In the genomic region with DNA sequence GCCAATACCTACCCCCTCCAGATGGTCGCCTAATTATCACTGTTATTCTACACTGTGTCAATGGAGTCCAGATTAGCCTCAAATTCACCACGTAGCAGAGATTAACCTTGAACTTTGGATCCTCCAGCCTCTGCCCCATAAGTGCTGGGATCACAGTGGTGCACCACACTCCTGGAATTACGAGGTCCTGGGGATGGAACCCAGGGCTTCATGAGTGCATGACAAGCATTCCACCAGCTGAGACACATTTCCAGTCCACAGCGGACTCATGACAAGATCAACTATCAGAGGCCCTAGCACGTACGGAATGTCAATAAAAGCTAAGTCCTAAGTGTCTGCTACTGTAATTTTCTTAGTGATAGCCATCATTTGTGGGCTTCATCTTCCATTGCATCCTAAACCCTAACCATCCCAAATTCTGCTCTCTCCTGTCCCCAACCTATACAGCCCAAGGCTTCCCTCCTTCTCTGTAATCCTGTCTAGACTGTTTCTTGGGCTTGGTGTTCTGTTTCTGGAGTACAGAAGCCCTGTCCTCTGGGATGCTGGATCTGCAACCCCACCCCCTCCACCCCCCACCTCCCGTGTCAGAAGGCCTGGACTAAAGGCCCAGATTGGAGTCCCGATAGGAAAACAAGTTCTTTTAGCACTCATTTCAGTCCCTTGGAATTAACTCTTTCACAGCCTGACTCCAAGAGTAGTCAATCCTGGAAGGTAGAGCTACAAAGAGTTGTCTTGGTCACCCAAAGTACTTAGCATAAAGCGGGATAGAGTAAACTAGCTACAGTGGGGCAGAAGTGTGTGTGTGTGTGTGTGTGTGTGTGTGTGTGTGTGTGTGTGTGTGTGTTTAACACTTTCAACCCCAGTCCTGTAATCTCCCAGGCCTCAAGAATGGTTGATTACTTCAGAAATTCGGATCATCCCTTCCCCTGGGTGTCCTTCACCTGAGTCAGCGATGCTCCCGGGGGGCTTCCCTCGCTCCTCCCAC, we compare ENCODE assay signal across 9 mouse cellular contexts. TPM values are rescaled to one million over a fixed set of nuclear protein-coding genes. Genes with fewer than 3 reads are reported as not detected.
DNase-seq lines count a peak whose midpoint lies in the region; ATAC-seq and TF ChIP-seq lines count a peak whose summit lies in the region.
"Had no signal": no experiment of that assay in that cellular context is flagged by ENCODE, and none has a peak within 500 bp of the region (broad histone marks: within the 10 kb centered on the region; RNA-seq: fewer than 3 reads in every experiment).

No protein-coding gene starts in this region.

- peak overlapping the region; percentile 94 for H3K27ac ChIP-seq in lung, embryonic 14.5 days (ENCODE audit: low read depth)
- H3K27ac ChIP-seq in embryonic facial prominence, embryonic 15.5 days (replicated peaks) = peak overlapping the region; percentile 82
- peak overlapping the region; percentile 91 for H3K27ac ChIP-seq in limb, embryonic 12.5 days
- H3K27ac ChIP-seq in stomach, embryonic 14.5 days (ENCODE audit: low read length) = peak overlapping the region; percentile 89

- no peak for TF ChIP-seq CTCF in lung, embryonic 14.5 days (IDR thresholded peaks at IDR 0.05; ENCODE audit: low read depth)

- peak overlapping the region; percentile 63 for H3K4me2 ChIP-seq in lung, embryonic 14.5 days
- H3K4me2 ChIP-seq in embryonic facial prominence, embryonic 15.5 days (replicated peaks) = peak overlapping the region; percentile 72
- peak overlapping the region; percentile 78 for H3K4me2 ChIP-seq in limb, embryonic 12.5 days
- peak overlapping the region; percentile 65 for H3K4me2 ChIP-seq in stomach, embryonic 14.5 days (replicated peaks; ENCODE audit: low read depth, low read length)

- H3K4me3 ChIP-seq in lung, embryonic 14.5 days (ENCODE audit: low read depth, low read length) = peak overlapping the region; percentile 68
- H3K4me3 ChIP-seq in embryonic facial prominence, embryonic 15.5 days (replicated peaks) = peak overlapping the region; percentile 63
- H3K4me3 ChIP-seq in limb, embryonic 12.5 days (replicated peaks) = peak overlapping the region; percentile 71
- peak overlapping the region; percentile 55 for H3K4me3 ChIP-seq in stomach, embryonic 14.5 days (ENCODE audit: low read depth, low read length)

- no peaks in the 10 kb centered on the region for H3K9me3 ChIP-seq in lung, embryonic 14.5 days (ENCODE audit: low read depth, low read length)
- H3K9me3 ChIP-seq in embryonic facial prominence, embryonic 15.5 days (replicated peaks) = no peaks in the 10 kb centered on the region
- H3K9me3 ChIP-seq in limb, embryonic 12.5 days = no peaks in the 10 kb centered on the region
- no peaks in the 10 kb centered on the region for H3K9me3 ChIP-seq in stomach, embryonic 14.5 days (ENCODE audit: control insufficient read depth, low read depth, low read length)
- H3K9me3 ChIP-seq: megakaryocyte, embryonic 14.5 days had no signal

- ATAC-seq in lung, embryonic 14.5 days (ENCODE audit: insufficient read depth) = peak; percentile 26
- 0 out of 2 replicates have a peak, but pooled peaks have one; percentile 12 for ATAC-seq in embryonic facial prominence, embryonic 15.5 days (ENCODE audit: insufficient number of reproducible peaks, low FRiP score, low TSS enrichment, low read depth)
- ATAC-seq in limb, embryonic 12.5 days (ENCODE audit: insufficient number of reproducible peaks, insufficient read depth, low FRiP score, low TSS enrichment, low read depth) = peak; percentile 66; the same call in 1 of the 2 replicates
- ATAC-seq in stomach, embryonic 14.5 days (ENCODE audit: insufficient number of reproducible peaks, insufficient read depth, low FRiP score, low read depth) = 0 out of 2 replicates have a peak, but pooled peaks have one; percentile 33

- H3K27me3 ChIP-seq in lung, embryonic 14.5 days (ENCODE audit: insufficient read depth, low read length) = no peaks in the 10 kb centered on the region
- H3K27me3 ChIP-seq in embryonic facial prominence, embryonic 15.5 days = no peaks in the 10 kb centered on the region
- no peaks in the 10 kb centered on the region; the same call in 1 of the 2 replicates for H3K27me3 ChIP-seq in limb, embryonic 12.5 days
- H3K27me3 ChIP-seq in stomach, embryonic 14.5 days (ENCODE audit: control insufficient read depth, insufficient read depth, low read length) = no peaks in the 10 kb centered on the region

- peak overlapping the region; percentile 82 for H3K9ac ChIP-seq in lung, embryonic 14.5 days
- no peak overlapping the region for H3K9ac ChIP-seq in embryonic facial prominence, embryonic 15.5 days
- peak overlapping the region; percentile 83 for H3K9ac ChIP-seq in limb, embryonic 12.5 days (replicated peaks)
- 0 out of 2 replicates have a peak overlapping the region, but pooled peaks have one; percentile 76 for H3K9ac ChIP-seq in stomach, embryonic 14.5 days (replicated peaks; ENCODE audit: low read depth, low read length)

- peaks cover 5% of the 10 kb centered on the region; the same call in 1 of the 2 replicates for H3K4me1 ChIP-seq in lung, embryonic 14.5 days (ENCODE audit: insufficient read depth)
- H3K4me1 ChIP-seq in embryonic facial prominence, embryonic 15.5 days = peaks cover 12% of the 10 kb centered on the region
- H3K4me1 ChIP-seq in limb, embryonic 12.5 days (replicated peaks) = peaks cover 24% of the 10 kb centered on the region
- H3K4me1 ChIP-seq in stomach, embryonic 14.5 days (ENCODE audit: control insufficient read depth, insufficient read depth, low read length) = peaks cover 15% of the 10 kb centered on the region; the same call in 1 of the 2 replicates

- H3K36me3 ChIP-seq in lung, embryonic 14.5 days (ENCODE audit: insufficient read depth) = no peaks in the 10 kb centered on the region
- no peaks in the 10 kb centered on the region for H3K36me3 ChIP-seq in embryonic facial prominence, embryonic 15.5 days
- H3K36me3 ChIP-seq in limb, embryonic 12.5 days = no peaks in the 10 kb centered on the region
- H3K36me3 ChIP-seq in stomach, embryonic 14.5 days (ENCODE audit: control insufficient read depth, insufficient read depth, low read length) = no peaks in the 10 kb centered on the region

- DNase-seq in lung, embryonic 14.5 days = peak; percentile 50
- DNase-seq in lung, postnatal 10 days = no peak
- no peak for DNase-seq in right cerebral cortex, postnatal 14 days
- no peak for DNase-seq in layer of hippocampus, postnatal 10 days (ENCODE audit: low spot score in 2 of 2)
- DNase-seq in spleen, postnatal 10 days (ENCODE audit: low spot score in 2 of 2) = no peak

- WGBS in lung, embryonic 14.5 days = 14% methylated on average over 13 of the region's 13 CpGs
- WGBS in embryonic facial prominence, embryonic 15.5 days = 30% methylated on average over 13 of the region's 13 CpGs
- WGBS in limb, embryonic 12.5 days = 19% methylated on average over 13 of the region's 13 CpGs
- WGBS in stomach, embryonic 14.5 days = 19% methylated on average over 10 of the region's 13 CpGs

RNA-seq across cellular contexts. Expression of gene Adam19, which starts 0.6 kb away (rescaled TPM):
- polyA plus RNA-seq in lung, embryonic 14.5 days (2014; fragmentation: Nextera tagmentation; extraction: Ambion mirVana) = 25.4 and 27.0 TPM in 2 replicates
- polyA plus RNA-seq in embryonic facial prominence, embryonic 15.5 days (2015; fragmentation: Nextera tagmentation; extraction: Ambion mirVana) = 13.4 and 14.1 TPM in 2 replicates
- 15.6 TPM in 2 replicates for polyA plus RNA-seq in limb, embryonic 12.5 days (2016; fragmentation: Nextera tagmentation; extraction: Ambion mirVana)
- polyA plus RNA-seq in stomach, embryonic 14.5 days (2014; fragmentation: Nextera tagmentation; extraction: Ambion mirVana) = 23.6 and 26.8 TPM in 2 replicates
- 10 to 100 TPM; 34.4 to 36.0 TPM for total RNA-seq in layer of hippocampus, postnatal 10 days (2021)

RNA-seq across cellular contexts. Expression of gene Gm12166, which starts 3.1 kb away (rescaled TPM):
- 4.9 and 6.1 TPM in 2 replicates for polyA plus RNA-seq in lung, embryonic 14.5 days (2014; fragmentation: Nextera tagmentation; extraction: Ambion mirVana)
- polyA plus RNA-seq in embryonic facial prominence, embryonic 15.5 days (2015; fragmentation: Nextera tagmentation; extraction: Ambion mirVana) = 3.9 and 7.7 TPM in 2 replicates
- 2.9 and 3.4 TPM in 2 replicates for polyA plus RNA-seq in limb, embryonic 12.5 days (2016; fragmentation: Nextera tagmentation; extraction: Ambion mirVana)
- 3.5 and 5.6 TPM in 2 replicates for polyA plus RNA-seq in stomach, embryonic 14.5 days (2014; fragmentation: Nextera tagmentation; extraction: Ambion mirVana)
- 1 to 10 TPM; 3.6 to 3.7 TPM for total RNA-seq in layer of hippocampus, postnatal 10 days (2021)

Comparison
In these comparisons a context has a peak if more than half of its experiments do, and no peak if none do; other contexts are left out.
1. ATAC-seq: peak in every context shown above with its lines; median percentile 66 in limb, embryonic 12.5 days; 33 in stomach, embryonic 14.5 days; 26 in lung, embryonic 14.5 days; 12 in embryonic facial prominence, embryonic 15.5 days.